Mouse (Mus musculus) bone marrow, adult 2 months (tissue): ENCODE measurements around the gene Tigit.

Source experiments
- CTCF ChIP-seq: fragments of 200-500 bp; IDR thresholded peaks from 2 replicates; pipeline ENCODE4 v1.5.1; 2011; ENCODE audit warnings: low read length, control low read depth; ENCODE audit not compliant: control insufficient read depth, insufficient read depth
- POLR2A ChIP-seq: fragments of 200-500 bp; IDR thresholded peaks from 2 replicates; pipeline ENCODE4 v1.6.1; 2011; ENCODE audit warnings: low read depth, mild to moderate bottlenecking, control low read depth, low read length, borderline replicate concordance; ENCODE audit not compliant: control insufficient read depth

DNA sequence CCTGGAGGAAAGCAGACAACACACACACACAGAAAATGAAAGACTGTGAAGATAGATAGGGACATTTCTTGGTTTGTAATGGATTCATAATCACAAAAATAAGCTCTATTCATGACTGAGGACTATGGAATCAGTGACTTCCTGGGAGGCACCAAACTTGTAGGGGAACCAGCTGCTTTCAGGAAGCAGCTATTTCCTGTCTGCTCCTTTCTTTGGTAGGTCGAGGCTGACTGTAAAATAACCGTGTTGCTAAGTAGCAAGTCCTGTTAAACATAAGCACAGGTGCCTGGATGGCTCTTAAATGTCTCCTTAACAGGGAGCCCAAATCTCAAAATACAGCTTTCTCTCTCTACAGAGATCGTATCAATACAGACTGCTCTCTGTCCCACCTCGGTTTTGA lies 39.1 kb downstream of the Tigit start:
- TF ChIP-seq CTCF (no peak), POLR2A (no peak)
